Mouse (Mus musculus): ENCODE measurements around the gene Tbcc. TPM values are rescaled to one million over a fixed set of nuclear protein-coding genes. Genes with fewer than 3 reads are reported as not detected.

The Tbcc gene
- polyA plus RNA-seq, 1 experiment, result 46.8 TPM

DNA sequence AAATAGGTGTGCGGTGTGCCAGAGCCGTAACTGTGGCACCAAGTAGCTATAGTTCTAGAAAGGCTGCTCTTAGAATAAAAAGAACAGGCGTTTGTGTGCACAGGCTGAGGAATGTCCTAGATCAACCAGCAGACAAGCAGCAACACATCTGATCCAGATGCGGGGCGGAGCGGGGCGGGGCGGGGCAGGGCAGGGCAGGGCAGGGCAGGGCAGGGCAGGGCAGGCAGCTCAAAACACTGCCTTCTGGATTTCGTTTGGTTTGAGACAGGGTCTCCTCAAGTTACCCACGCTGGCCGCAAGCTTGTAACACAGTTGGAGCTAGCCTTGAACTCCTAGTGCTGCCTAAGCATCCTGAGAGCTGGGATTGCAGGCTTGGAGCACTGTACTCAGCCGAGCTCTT lies 38.8 kb downstream of the Tbcc start:
- H3K4me3 ChIP-seq (ENCODE audit: insufficient read depth, poor library complexity, severe bottlenecking), result no peak overlapping the region
- H3K36me3 ChIP-seq (ENCODE audit: control insufficient read depth, insufficient read depth), result peaks cover 44% of the 10 kb centered on the region
- no peaks in the 10 kb centered on the region for H3K27me3 ChIP-seq (ENCODE audit: control insufficient read depth, insufficient read depth, insufficient read length)
- no peaks in the 10 kb centered on the region for H3K79me3 ChIP-seq (ENCODE audit: low read depth)
- no peak overlapping the region for H3ac ChIP-seq (ENCODE audit: control insufficient read depth, insufficient read length, low read depth)
- no peaks in the 10 kb centered on the region for H3K79me2 ChIP-seq (ENCODE audit: control insufficient read depth, insufficient read depth)
- TF ChIP-seq CTCF (IDR thresholded peaks at IDR 0.05; ENCODE audit: control insufficient read depth, insufficient read depth, insufficient read length), result no peak
- no peak for TF ChIP-seq CEBPB (IDR thresholded peaks at IDR 0.05; ENCODE audit: low read depth)
- no peak for TF ChIP-seq MYOG (IDR thresholded peaks at IDR 0.05; ENCODE audit: control insufficient read depth, extremely low read depth, insufficient read length)

- no peaks in the 10 kb centered on the region for H3K79me3 ChIP-seq (ENCODE audit: low read depth)
- no peak overlapping the region for H3ac ChIP-seq (ENCODE audit: control insufficient read depth, insufficient read length, low read depth)
- no peaks in the 10 kb centered on the region for H3K79me2 ChIP-seq (ENCODE audit: control insufficient read depth, insufficient read depth)
- TF ChIP-seq CEBPB (IDR thresholded peaks at IDR 0.05; ENCODE audit: low read depth), result no peak
- TF ChIP-seq MAX (IDR thresholded peaks at IDR 0.05), result no peak
- TF ChIP-seq CTCF (IDR thresholded peaks at IDR 0.05; ENCODE audit: control insufficient read depth, insufficient read depth, insufficient read length), result no peak
- TF ChIP-seq FOSL1 (IDR thresholded peaks at IDR 0.05; ENCODE audit: insufficient read depth, low read length, poor library complexity, severe bottlenecking), result no peak
- no peak for TF ChIP-seq MYOD1 (IDR thresholded peaks at IDR 0.05; ENCODE audit: control insufficient read depth, insufficient read length, low read depth)
- TF ChIP-seq USF1 (IDR thresholded peaks at IDR 0.05; ENCODE audit: low read depth), result no peak
- TF ChIP-seq MYOG (IDR thresholded peaks at IDR 0.05; ENCODE audit: control insufficient read depth, extremely low read depth, insufficient read length), result no peak
- no peaks in the 10 kb centered on the region for H3K27me3 ChIP-seq (ENCODE audit: control insufficient read depth, insufficient read depth, insufficient read length)
- no peak overlapping the region for H3K4me3 ChIP-seq (ENCODE audit: insufficient read depth, poor library complexity, severe bottlenecking)
- H3K36me3 ChIP-seq (ENCODE audit: control insufficient read depth, insufficient read depth), result peaks cover 50% of the 10 kb centered on the region
These were observed 39.4 kb downstream of the Tbcc start for GRCm38 (mm10) chr17:46929897-46930296.

DNA sequence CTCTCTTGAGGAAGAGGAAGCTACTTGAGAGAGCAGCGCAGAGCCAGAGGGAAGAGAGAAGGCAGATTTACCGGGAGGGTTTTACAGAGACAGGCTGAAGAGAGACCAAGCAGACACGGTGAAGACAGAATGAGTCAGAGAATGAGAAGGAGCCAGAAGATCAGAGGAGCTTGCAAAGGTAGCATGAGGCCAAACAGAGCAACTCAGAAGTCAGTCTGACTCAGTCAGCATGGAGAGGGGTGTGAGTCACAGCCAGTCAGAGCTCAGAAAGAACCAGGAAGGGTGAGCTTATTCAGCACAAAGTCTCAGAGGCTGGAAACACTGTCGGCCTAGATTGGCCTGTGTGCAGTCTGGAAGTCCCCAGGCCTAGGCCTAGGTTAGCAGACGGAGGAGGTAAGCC lies 42.5 kb downstream of the Tbcc start:
- no peaks in the 10 kb centered on the region for H3K27me3 ChIP-seq (ENCODE audit: control insufficient read depth, insufficient read depth, insufficient read length)
- TF ChIP-seq MYOD1 (IDR thresholded peaks at IDR 0.05; ENCODE audit: control insufficient read depth, insufficient read length, low read depth) (no peak), CEBPB (IDR thresholded peaks at IDR 0.05; ENCODE audit: low read depth) (no peak), MAX (IDR thresholded peaks at IDR 0.05) (peak; percentile 21), USF1 (IDR thresholded peaks at IDR 0.05; ENCODE audit: low read depth) (no peak), CTCF (IDR thresholded peaks at IDR 0.05; ENCODE audit: control insufficient read depth, insufficient read depth, insufficient read length) (no peak), MYOG (IDR thresholded peaks at IDR 0.05; ENCODE audit: control insufficient read depth, extremely low read depth, insufficient read length) (no peak), FOSL1 (IDR thresholded peaks at IDR 0.05; ENCODE audit: insufficient read depth, low read length, poor library complexity, severe bottlenecking) (peak; percentile 65)
- H3K79me2 ChIP-seq (ENCODE audit: control insufficient read depth, insufficient read depth), result no peaks in the 10 kb centered on the region
- H3K4me3 ChIP-seq (ENCODE audit: insufficient read depth, poor library complexity, severe bottlenecking), result no peak overlapping the region
- no peaks in the 10 kb centered on the region for H3K79me3 ChIP-seq (ENCODE audit: low read depth)
- peaks cover 68% of the 10 kb centered on the region for H3K36me3 ChIP-seq (ENCODE audit: control insufficient read depth, insufficient read depth)
- H3ac ChIP-seq (ENCODE audit: control insufficient read depth, insufficient read length, low read depth), result peak overlapping the region; percentile 48

DNA sequence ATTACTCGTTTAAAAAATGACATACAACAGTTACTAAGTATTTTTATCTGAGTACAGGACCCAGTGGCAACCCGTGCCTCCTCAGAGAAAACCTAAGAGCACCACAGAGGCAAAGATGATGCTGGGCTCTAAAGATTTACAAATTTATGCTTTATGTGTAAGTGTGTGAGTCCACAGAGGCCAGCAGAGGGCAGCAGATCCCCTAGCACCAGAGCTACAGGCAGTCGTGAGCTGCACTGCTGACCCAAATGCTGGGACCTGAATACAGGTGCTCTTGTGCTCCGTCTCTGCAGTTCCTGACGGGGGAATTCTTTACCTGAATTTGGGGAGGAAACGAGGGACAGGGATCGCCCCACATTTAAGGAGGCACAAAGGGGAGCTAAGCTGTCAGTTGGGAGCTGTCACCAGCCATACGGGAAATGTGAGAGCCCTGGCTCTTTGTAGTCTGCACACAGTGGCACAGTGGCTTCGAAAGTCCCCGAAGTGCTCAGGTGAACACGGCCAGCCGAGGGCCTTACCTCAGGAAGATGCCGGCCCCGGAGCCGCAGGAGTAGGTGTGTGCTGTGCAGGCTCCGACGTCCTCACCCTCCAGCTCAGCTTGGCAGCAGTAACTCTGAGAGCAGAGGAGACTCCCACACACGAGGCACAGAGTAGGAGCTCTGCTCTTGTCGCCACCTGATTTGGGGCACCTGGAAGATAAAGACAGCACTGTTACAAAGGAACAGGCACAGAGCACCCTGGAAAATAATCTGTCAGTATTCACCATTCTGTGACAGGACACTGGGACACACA lies 43.3 kb downstream of the Tbcc start:
- H3K4me3 ChIP-seq (ENCODE audit: insufficient read depth, poor library complexity, severe bottlenecking), result no peak overlapping the region
- H3K79me2 ChIP-seq (ENCODE audit: control insufficient read depth, insufficient read depth), result no peaks in the 10 kb centered on the region
- no peak overlapping the region for H3ac ChIP-seq (ENCODE audit: control insufficient read depth, insufficient read length, low read depth)
- TF ChIP-seq CTCF (IDR thresholded peaks at IDR 0.05; ENCODE audit: control insufficient read depth, insufficient read depth, insufficient read length) (peak; percentile 51), MYOG (IDR thresholded peaks at IDR 0.05; ENCODE audit: control insufficient read depth, extremely low read depth, insufficient read length) (no peak)
- no peaks in the 10 kb centered on the region for H3K27me3 ChIP-seq (ENCODE audit: control insufficient read depth, insufficient read depth, insufficient read length)
- H3K79me3 ChIP-seq (ENCODE audit: low read depth), result no peaks in the 10 kb centered on the region
- H3K36me3 ChIP-seq (ENCODE audit: control insufficient read depth, insufficient read depth), result peaks cover 75% of the 10 kb centered on the region

DNA sequence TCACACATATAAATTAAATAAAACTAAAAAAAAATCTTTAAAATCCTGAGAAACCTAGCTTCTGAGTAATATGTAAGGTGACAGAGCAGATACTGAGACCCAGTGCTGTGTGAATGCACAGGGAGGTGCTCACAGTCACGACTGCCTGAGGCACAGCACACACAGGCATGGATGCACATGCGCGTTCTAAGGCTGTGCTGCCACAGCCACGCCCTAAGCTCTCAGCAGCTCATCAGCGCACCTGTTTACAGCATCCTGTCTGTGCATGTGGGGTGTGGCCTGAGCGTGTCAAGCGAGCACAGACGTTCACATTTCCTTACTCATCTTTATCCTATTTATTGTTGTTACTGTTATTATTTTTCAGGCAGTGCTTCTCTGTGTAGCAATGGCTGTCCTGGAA lies 50.0 kb downstream of the Tbcc start:
- Histone ChIP-seq H3K79me3 (ENCODE audit: low read depth) (no peaks in the 10 kb centered on the region), H3K27me3 (ENCODE audit: control insufficient read depth, insufficient read depth, insufficient read length) (no peaks in the 10 kb centered on the region), H3ac (ENCODE audit: control insufficient read depth, insufficient read length, low read depth) (no peak overlapping the region), H3K36me3 (ENCODE audit: control insufficient read depth, insufficient read depth) (peaks cover 84% of the 10 kb centered on the region), H3K79me2 (ENCODE audit: control insufficient read depth, insufficient read depth) (no peaks in the 10 kb centered on the region), H3K4me3 (ENCODE audit: insufficient read depth, poor library complexity, severe bottlenecking) (no peak overlapping the region)
- TF ChIP-seq FOSL1 (IDR thresholded peaks at IDR 0.05; ENCODE audit: insufficient read depth, low read length, poor library complexity, severe bottlenecking), result no peak
- TF ChIP-seq MAX (IDR thresholded peaks at IDR 0.05), result no peak
- TF ChIP-seq USF1 (IDR thresholded peaks at IDR 0.05; ENCODE audit: low read depth), result no peak
- TF ChIP-seq MYOD1 (IDR thresholded peaks at IDR 0.05; ENCODE audit: control insufficient read depth, insufficient read length, low read depth), result no peak
- no peak for TF ChIP-seq CTCF (IDR thresholded peaks at IDR 0.05; ENCODE audit: control insufficient read depth, insufficient read depth, insufficient read length)
- no peak for TF ChIP-seq CEBPB (IDR thresholded peaks at IDR 0.05; ENCODE audit: low read depth)
- no peak for TF ChIP-seq MYOG (IDR thresholded peaks at IDR 0.05; ENCODE audit: control insufficient read depth, extremely low read depth, insufficient read length)

Other genes starting within 250 kb of the Tbcc start
- 7.8 TPM for gene Klc4, start 244.7 kb upstream of the Tbcc start, polyA plus RNA-seq (2012; fragmentation: generic; extraction: Trizol)
- 151 TPM for gene Mrpl2, start 244.5 kb upstream of the Tbcc start, polyA plus RNA-seq (2012; fragmentation: generic; extraction: Trizol)
- gene Cul7, start 240.3 kb upstream of the Tbcc start, polyA plus RNA-seq (2012; fragmentation: generic; extraction: Trizol), result 49.4 TPM
- gene Rrp36, start 216.3 kb upstream of the Tbcc start, polyA plus RNA-seq (2012; fragmentation: generic; extraction: Trizol), result 45.8 TPM
- gene Mea1, start 211.9 kb upstream of the Tbcc start, polyA plus RNA-seq (2012; fragmentation: generic; extraction: Trizol), result 141 TPM
- 58.6 TPM for gene Klhdc3, start 209.8 kb upstream of the Tbcc start, polyA plus RNA-seq (2012; fragmentation: generic; extraction: Trizol)
- gene Ppp2r5d, start 185.6 kb upstream of the Tbcc start, polyA plus RNA-seq (2012; fragmentation: generic; extraction: Trizol), result 99.5 TPM
- gene Pex6, start 179.2 kb upstream of the Tbcc start, polyA plus RNA-seq (2012; fragmentation: generic; extraction: Trizol), result 24.7 TPM
- 0.08 TPM for gene Gnmt, start 161.5 kb upstream of the Tbcc start, polyA plus RNA-seq (2012; fragmentation: generic; extraction: Trizol)
- gene Cnpy3, start 138.5 kb upstream of the Tbcc start, polyA plus RNA-seq (2012; fragmentation: generic; extraction: Trizol), result 41.9 TPM
- 0.06 TPM for gene Ptcra, start 127.0 kb upstream of the Tbcc start, polyA plus RNA-seq (2012; fragmentation: generic; extraction: Trizol)
- gene 2310039H08Rik, start 118.0 kb upstream of the Tbcc start, polyA plus RNA-seq (2012; fragmentation: generic; extraction: Trizol), result 40.9 TPM
- gene Rpl7l1, start 108.0 kb upstream of the Tbcc start, polyA plus RNA-seq (2012; fragmentation: generic; extraction: Trizol), result 107 TPM
- gene Bicral, start 32.2 kb upstream of the Tbcc start, polyA plus RNA-seq (2012; fragmentation: generic; extraction: Trizol), result 3.9 TPM
- gene Prph2, start 19.8 kb downstream of the Tbcc start, polyA plus RNA-seq (2012; fragmentation: generic; extraction: Trizol), result 0.01 TPM
- gene Ubr2, start 119.9 kb downstream of the Tbcc start, polyA plus RNA-seq (2012; fragmentation: generic; extraction: Trizol), result 18.1 TPM